Mouse (Mus musculus): Measurements from ENCODE around the gene Actl7a. TPM values are rescaled to one million over a fixed set of nuclear protein-coding genes. Genes with fewer than 3 reads are reported as not detected.

Gene Actl7a
- polyA plus RNA-seq (2016; fragmentation: Nextera tagmentation; extraction: Ambion mirVana): not detected in 2 replicates

- H3K9me3 ChIP-seq (replicated peaks): no peaks in the 10 kb centered on the region
- no peak within 1 kb of the TSS for H3K4me3 ChIP-seq
- H3K4me2 ChIP-seq: no peak within 1 kb of the TSS
- H3K36me3 ChIP-seq: peaks cover 40% of the 10 kb centered on the region
- no peak within 1 kb of the TSS for H3K27ac ChIP-seq
- no peaks in the 10 kb centered on the region for H3K4me1 ChIP-seq
- no peaks in the 10 kb centered on the region for H3K27me3 ChIP-seq (replicated peaks)
- no peak within 1 kb of the TSS for H3K9ac ChIP-seq
- no peak for ATAC-seq
- 87% methylated on average over 21 of the region's 21 CpGs for WGBS (ENCODE audit: insufficient replicate concordance)
These were observed at the start of gene Actl7a for GRCm38 (mm10) chr4:56743363-56744195. Actl7a (plus strand) TSS chr4:56743413.

- H3K4me1 ChIP-seq: no peaks in the 10 kb centered on the region
- 63% methylated on average over 7 of the region's 7 CpGs for WGBS (ENCODE audit: insufficient replicate concordance)
These were observed 46.8 kb upstream of the Actl7a start for GRCm38 (mm10) chr4:56696401-56696800.

GRCm38 (mm10) chr4:56698671-56699070 is 44.5 kb upstream of the Actl7a start:
- Histone ChIP-seq H3K9ac (no peak overlapping the region), H3K27me3 (replicated peaks) (no peaks in the 10 kb centered on the region), H3K36me3 (no peaks in the 10 kb centered on the region), H3K4me1 (no peaks in the 10 kb centered on the region), H3K9me3 (replicated peaks) (no peaks in the 10 kb centered on the region), H3K4me2 (no peak overlapping the region), H3K4me3 (no peak overlapping the region), H3K27ac (no peak overlapping the region)
- WGBS (ENCODE audit: insufficient replicate concordance): 26% methylated on average over 5 of the region's 5 CpGs
- no peak for ATAC-seq

More at GRCm38 (mm10) chr4:56696401-56696800, 46.8 kb upstream of the Actl7a start:
- Histone ChIP-seq H3K4me2 (no peak overlapping the region), H3K9ac (no peak overlapping the region), H3K4me3 (no peak overlapping the region), H3K9me3 (replicated peaks) (no peaks in the 10 kb centered on the region), H3K27ac (no peak overlapping the region), H3K36me3 (no peaks in the 10 kb centered on the region), H3K27me3 (replicated peaks) (no peaks in the 10 kb centered on the region)
- no peak for ATAC-seq

GRCm38 (mm10) chr4:56702234-56702633 is 41.0 kb upstream of the Actl7a start:
- WGBS (ENCODE audit: insufficient replicate concordance): 41% methylated on average over 10 of the region's 10 CpGs

GRCm38 (mm10) chr4:56713155-56713554 is 30.1 kb upstream of the Actl7a start:
- H3K4me2 ChIP-seq: no peak overlapping the region
- no peak for ATAC-seq
- H3K27ac ChIP-seq: no peak overlapping the region
- no peaks in the 10 kb centered on the region for H3K27me3 ChIP-seq (replicated peaks)
- H3K9me3 ChIP-seq (replicated peaks): no peaks in the 10 kb centered on the region
- WGBS (ENCODE audit: insufficient replicate concordance): 68% methylated on average over 3 of the region's 3 CpGs
- H3K36me3 ChIP-seq: no peaks in the 10 kb centered on the region
- H3K4me1 ChIP-seq: no peaks in the 10 kb centered on the region
- H3K9ac ChIP-seq: no peak overlapping the region
- H3K4me3 ChIP-seq: no peak overlapping the region

More at GRCm38 (mm10) chr4:56702234-56702633, 41.0 kb upstream of the Actl7a start:
- H3K27me3 ChIP-seq (replicated peaks): no peaks in the 10 kb centered on the region
- H3K36me3 ChIP-seq: no peaks in the 10 kb centered on the region
- no peaks in the 10 kb centered on the region for H3K9me3 ChIP-seq (replicated peaks)
- 0 out of 2 replicates have a peak overlapping the region, but pooled peaks have one; percentile 22 for H3K4me2 ChIP-seq
- H3K4me1 ChIP-seq: no peaks in the 10 kb centered on the region
- no peak overlapping the region for H3K9ac ChIP-seq
- no peak overlapping the region for H3K4me3 ChIP-seq
- no peak for ATAC-seq
- no peak overlapping the region for H3K27ac ChIP-seq

GRCm38 (mm10) chr4:56716801-56717200 is 26.4 kb upstream of the Actl7a start:
- ATAC-seq: no peak
- H3K9me3 ChIP-seq (replicated peaks): no peaks in the 10 kb centered on the region
- no peak overlapping the region for H3K4me3 ChIP-seq
- no peak overlapping the region for H3K9ac ChIP-seq
- 44% methylated on average over 5 of the region's 5 CpGs for WGBS (ENCODE audit: insufficient replicate concordance)
- H3K4me1 ChIP-seq: no peaks in the 10 kb centered on the region
- no peaks in the 10 kb centered on the region for H3K36me3 ChIP-seq
- no peaks in the 10 kb centered on the region for H3K27me3 ChIP-seq (replicated peaks)
- H3K27ac ChIP-seq: no peak overlapping the region
- no peak overlapping the region for H3K4me2 ChIP-seq

GRCm38 (mm10) chr4:56717932-56718331 is 25.3 kb upstream of the Actl7a start:
- no peaks in the 10 kb centered on the region for H3K9me3 ChIP-seq (replicated peaks)
- ATAC-seq: no peak
- H3K4me1 ChIP-seq: no peaks in the 10 kb centered on the region
- no peaks in the 10 kb centered on the region for H3K27me3 ChIP-seq (replicated peaks)
- no peak overlapping the region for H3K4me2 ChIP-seq
- no peak overlapping the region for H3K27ac ChIP-seq
- WGBS (ENCODE audit: insufficient replicate concordance): 68% methylated on average over 3 of the region's 3 CpGs
- no peaks in the 10 kb centered on the region for H3K36me3 ChIP-seq
- no peak overlapping the region for H3K4me3 ChIP-seq
- no peak overlapping the region for H3K9ac ChIP-seq

GRCm38 (mm10) chr4:56718573-56719442 is 24.4 kb upstream of the Actl7a start:
- no peak overlapping the region for H3K4me2 ChIP-seq
- no peaks in the 10 kb centered on the region for H3K9me3 ChIP-seq (replicated peaks)
- ATAC-seq: no peak
- H3K4me3 ChIP-seq: no peak overlapping the region
- H3K4me1 ChIP-seq: no peaks in the 10 kb centered on the region
- no peaks in the 10 kb centered on the region for H3K27me3 ChIP-seq (replicated peaks)
- no peaks in the 10 kb centered on the region for H3K36me3 ChIP-seq
- H3K27ac ChIP-seq: no peak overlapping the region
- no peak overlapping the region for H3K9ac ChIP-seq
- WGBS (ENCODE audit: insufficient replicate concordance): 62% methylated on average over 12 of the region's 12 CpGs

GRCm38 (mm10) chr4:56719456-56719855 is 23.8 kb upstream of the Actl7a start:
- Histone ChIP-seq H3K27me3 (replicated peaks) (no peaks in the 10 kb centered on the region), H3K4me2 (no peak overlapping the region), H3K9ac (no peak overlapping the region), H3K4me3 (no peak overlapping the region), H3K27ac (no peak overlapping the region), H3K9me3 (replicated peaks) (no peaks in the 10 kb centered on the region), H3K4me1 (no peaks in the 10 kb centered on the region), H3K36me3 (no peaks in the 10 kb centered on the region)
- WGBS (ENCODE audit: insufficient replicate concordance): 57% methylated on average over 9 of the region's 9 CpGs
- no peak for ATAC-seq

GRCm38 (mm10) chr4:56720403-56720802 is 22.8 kb upstream of the Actl7a start:
- Histone ChIP-seq H3K9me3 (replicated peaks) (no peaks in the 10 kb centered on the region), H3K27me3 (replicated peaks) (no peaks in the 10 kb centered on the region), H3K4me2 (no peak overlapping the region), H3K36me3 (no peaks in the 10 kb centered on the region), H3K9ac (no peak overlapping the region), H3K27ac (no peak overlapping the region), H3K4me3 (no peak overlapping the region), H3K4me1 (no peaks in the 10 kb centered on the region)
- ATAC-seq: no peak
- WGBS (ENCODE audit: insufficient replicate concordance): 64% methylated on average over 9 of the region's 9 CpGs

GRCm38 (mm10) chr4:56721469-56721868 is 21.7 kb upstream of the Actl7a start:
- no peak for ATAC-seq
- no peaks in the 10 kb centered on the region for H3K4me1 ChIP-seq
- 14% methylated on average over 3 of the region's 3 CpGs for WGBS (ENCODE audit: insufficient replicate concordance)

GRCm38 (mm10) chr4:56722346-56722745 is 20.9 kb upstream of the Actl7a start:
- Histone ChIP-seq H3K4me1 (no peaks in the 10 kb centered on the region), H3K4me2 (no peak overlapping the region), H3K27ac (no peak overlapping the region), H3K9ac (no peak overlapping the region), H3K4me3 (no peak overlapping the region), H3K9me3 (replicated peaks) (no peaks in the 10 kb centered on the region), H3K27me3 (replicated peaks) (no peaks in the 10 kb centered on the region), H3K36me3 (no peaks in the 10 kb centered on the region)
- WGBS (ENCODE audit: insufficient replicate concordance): 65% methylated on average over 6 of the region's 6 CpGs
- no peak for ATAC-seq

More at GRCm38 (mm10) chr4:56721469-56721868, 21.7 kb upstream of the Actl7a start:
- Histone ChIP-seq H3K9me3 (replicated peaks) (no peaks in the 10 kb centered on the region), H3K9ac (no peak overlapping the region), H3K27me3 (replicated peaks) (no peaks in the 10 kb centered on the region), H3K4me3 (no peak overlapping the region), H3K36me3 (no peaks in the 10 kb centered on the region), H3K4me2 (no peak overlapping the region), H3K27ac (no peak overlapping the region)

Measured in liver, embryonic 12.5 days (tissue).